Mouse (Mus musculus) lung, embryonic 14.5 days (tissue): Measurements from ENCODE around the gene Cotl1. TPM values are rescaled to one million over a fixed set of nuclear protein-coding genes. Genes with fewer than 3 reads are reported as not detected.
A peak's percentile ranks its signal among the peaks of the same experiment; 100 is the strongest.

ENCODE experiments used
- ATAC-seq: fragments of 200-750 bp; cut with Nextera tagmentation; 2 replicates; pipeline ENCODE4 v1.8.0; 2017; ENCODE audit warnings: mild to moderate bottlenecking, moderate TSS enrichment, moderate library complexity; ENCODE audit not compliant: insufficient read depth
- DNase-seq: peaks from one replicate; pipeline ENCODE4 v3.0.0-alpha.2; 2015
- H3K27ac ChIP-seq: fragments of 300-500 bp; sonication (generic); 2 replicates; pipeline ENCODE4 v1.5.1; 2014; ENCODE audit warnings: low read depth, mild to moderate bottlenecking, moderate library complexity
- H3K27me3 ChIP-seq: fragments of 300-500 bp; sonication (generic); 2 replicates; pipeline ENCODE4 v1.6.1; 2014; ENCODE audit warnings: low read length, control low read depth; ENCODE audit not compliant: insufficient read depth
- H3K36me3 ChIP-seq: fragments of 300-500 bp; sonication (generic); 2 replicates; pipeline ENCODE4 v1.6.1; 2014; ENCODE audit warnings: control low read depth; ENCODE audit not compliant: insufficient read depth
- H3K4me1 ChIP-seq: fragments of 300-500 bp; sonication (generic); 2 replicates; pipeline ENCODE4 v1.6.1; 2014; ENCODE audit warnings: antibody characterized with exemption, control low read depth; ENCODE audit not compliant: insufficient read depth
- H3K4me2 ChIP-seq: fragments of 300-500 bp; sonication (generic); 2 replicates; pipeline ENCODE4 v1.6.1; 2014; ENCODE audit warnings: mild to moderate bottlenecking
- H3K4me3 ChIP-seq: fragments of 300-500 bp; sonication (generic); 2 replicates; pipeline ENCODE4 v1.5.1; 2014; ENCODE audit warnings: low read depth, low read length
- H3K9ac ChIP-seq: fragments of 300-500 bp; sonication (generic); 2 replicates; pipeline ENCODE4 v1.6.1; 2014
- H3K9me3 ChIP-seq: fragments of 300-500 bp; sonication (generic); 2 replicates; pipeline ENCODE4 v1.6.1; 2016; ENCODE audit warnings: low read depth, low read length, control low read depth
- CTCF ChIP-seq: IDR thresholded peaks from 2 replicates; pipeline ENCODE4 v1.5.1; 2016; ENCODE audit warnings: antibody characterized with exemption, low read depth
- WGBS: fragments of 180-500 bp; shearing (Covaris S2); extraction: QIAGEN DNeasy Blood & Tissue Kit; methylation state at CpG from one replicate; pipeline ENCODE4 v1.1.7; 2014; 5-methylcytosine and 5-hydroxymethylcytosine counted together
- polyA plus RNA-seq: library from polyadenylated mRNA; unstranded; fragments of >200 nt; fragmentation: Nextera tagmentation; extraction: Ambion mirVana; gene quantifications from 2 replicates; pipeline ENCODE4 v1.2.1, GENCODE M21; 2014

Cotl1 gene
- polyA plus RNA-seq, 1 experiment from 2014 or later: 201 TPM

DNA sequence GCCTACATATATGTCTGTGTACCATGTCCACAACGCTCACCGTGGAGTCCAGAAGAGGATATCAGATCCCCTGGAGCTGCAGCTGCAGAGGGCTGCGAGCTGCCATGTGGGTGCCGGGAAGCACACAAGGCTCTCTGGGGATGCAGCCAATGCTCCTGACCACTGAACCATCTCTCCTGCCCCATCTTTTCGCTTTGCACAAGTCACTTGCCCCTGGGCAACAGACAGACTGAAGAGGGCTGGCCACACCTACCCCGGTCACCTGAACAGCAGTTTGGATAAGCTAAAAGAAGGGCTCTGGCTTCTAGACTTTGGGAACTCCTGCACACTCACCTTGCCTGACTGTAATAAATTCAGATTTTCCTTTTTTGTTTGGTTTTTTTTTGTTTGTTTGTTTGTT lies 18.7 kb downstream of the Cotl1 start:
- no peak for DNase-seq
- Histone ChIP-seq H3K4me1 (peaks cover 7% of the 10 kb centered on the region), H3K4me3 (no peak overlapping the region), H3K4me2 (no peak overlapping the region), H3K36me3 (peaks cover 6% of the 10 kb centered on the region; the same call in 1 of the 2 replicates), H3K9ac (no peak overlapping the region), H3K27ac (no peak overlapping the region), H3K9me3 (no peaks in the 10 kb centered on the region), H3K27me3 (no peaks in the 10 kb centered on the region)
- TF ChIP-seq CTCF: no peak
- WGBS: 94% methylated on average over 6 of the region's 6 CpGs
- ATAC-seq: no peak

DNA sequence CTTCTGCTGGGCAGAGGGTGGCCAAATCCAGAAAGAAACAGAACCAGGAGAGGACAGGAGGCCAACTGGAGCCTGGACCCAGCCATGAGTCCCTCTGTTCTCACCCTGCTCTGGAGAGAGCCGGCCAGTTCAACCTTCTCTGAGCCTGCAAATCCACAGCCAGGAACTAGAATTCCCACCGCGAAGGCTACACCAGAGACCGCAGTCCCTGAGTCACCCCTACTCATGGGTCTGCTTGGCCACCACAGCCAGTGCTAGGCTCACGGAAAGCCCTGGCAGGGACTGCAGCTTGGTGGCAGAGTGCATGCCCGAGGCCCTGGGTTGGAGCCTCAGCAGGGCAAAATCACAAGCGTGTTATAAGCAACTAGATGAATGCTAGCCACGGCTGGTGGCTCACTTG lies 20.4 kb downstream of the Cotl1 start:
- H3K9me3 ChIP-seq: no peaks in the 10 kb centered on the region
- DNase-seq (no peak), ATAC-seq (no peak)
- no peak for TF ChIP-seq CTCF
- WGBS: 91% methylated on average over 8 of the region's 8 CpGs
- H3K4me2 ChIP-seq: no peak overlapping the region
- H3K4me3 ChIP-seq: no peak overlapping the region
- no peak overlapping the region for H3K27ac ChIP-seq
- no peaks in the 10 kb centered on the region for H3K27me3 ChIP-seq
- no peaks in the 10 kb centered on the region for H3K4me1 ChIP-seq
- H3K9ac ChIP-seq: no peak overlapping the region
- H3K36me3 ChIP-seq: peaks cover 6% of the 10 kb centered on the region; the same call in 1 of the 2 replicates

DNA sequence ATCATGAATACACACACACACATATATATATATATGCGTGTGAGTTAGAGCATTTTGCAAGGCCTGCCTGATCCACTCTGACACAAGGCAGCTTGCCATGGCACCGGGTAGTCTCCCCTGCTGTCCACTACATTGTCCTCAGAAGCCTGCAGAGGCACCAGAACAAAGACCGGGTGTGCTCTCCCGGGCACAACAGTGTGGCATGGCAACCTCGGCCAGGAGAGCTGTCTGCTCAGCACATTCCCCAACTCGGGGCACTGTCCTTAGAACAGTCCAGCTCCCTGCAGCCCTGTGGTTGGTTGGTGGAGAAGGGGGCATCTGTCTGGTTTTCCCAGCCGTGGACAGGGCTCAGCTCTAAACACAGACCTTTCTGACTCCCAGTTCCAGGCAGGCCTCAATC lies 21.0 kb downstream of the Cotl1 start:
- no peak overlapping the region for H3K4me3 ChIP-seq
- DNase-seq: no peak
- no peak overlapping the region for H3K9ac ChIP-seq
- no peaks in the 10 kb centered on the region for H3K4me1 ChIP-seq
- H3K4me2 ChIP-seq: no peak overlapping the region
- 76% methylated on average over 7 of the region's 7 CpGs for WGBS
- TF ChIP-seq CTCF: no peak
- peaks cover 6% of the 10 kb centered on the region; the same call in 1 of the 2 replicates for H3K36me3 ChIP-seq
- no peaks in the 10 kb centered on the region for H3K9me3 ChIP-seq
- no peak overlapping the region for H3K27ac ChIP-seq
- ATAC-seq: no peak
- no peaks in the 10 kb centered on the region for H3K27me3 ChIP-seq

DNA sequence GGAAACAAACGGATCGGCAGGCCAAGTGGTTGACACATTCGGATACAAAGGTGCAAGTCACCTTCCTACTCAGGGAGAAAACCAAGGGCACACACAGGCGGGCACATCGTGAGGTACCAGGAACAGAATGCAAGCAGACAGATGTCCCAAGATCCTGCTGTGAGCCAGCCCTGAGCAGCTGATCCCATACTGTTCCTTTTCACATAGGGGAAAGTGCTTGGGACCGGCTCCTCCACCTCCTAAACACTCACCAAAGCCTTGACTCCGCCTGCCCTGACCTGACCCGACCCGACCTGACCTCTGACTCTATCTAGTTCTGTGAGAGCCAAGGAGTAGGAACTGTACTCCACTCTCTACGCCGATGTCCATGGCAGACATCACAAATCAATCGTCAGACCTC lies 22.9 kb downstream of the Cotl1 start:
- ATAC-seq: no peak
- peaks cover 6% of the 10 kb centered on the region; the same call in 1 of the 2 replicates for H3K36me3 ChIP-seq
- no peak overlapping the region for H3K4me2 ChIP-seq
- H3K4me3 ChIP-seq: no peak overlapping the region
- no peak for TF ChIP-seq CTCF
- no peak for DNase-seq
- no peaks in the 10 kb centered on the region for H3K27me3 ChIP-seq
- no peak overlapping the region for H3K27ac ChIP-seq
- 42% methylated on average over 12 of the region's 12 CpGs for WGBS
- no peaks in the 10 kb centered on the region for H3K4me1 ChIP-seq
- H3K9ac ChIP-seq: no peak overlapping the region; the same call in 1 of the 2 replicates
- H3K9me3 ChIP-seq: no peaks in the 10 kb centered on the region

DNA sequence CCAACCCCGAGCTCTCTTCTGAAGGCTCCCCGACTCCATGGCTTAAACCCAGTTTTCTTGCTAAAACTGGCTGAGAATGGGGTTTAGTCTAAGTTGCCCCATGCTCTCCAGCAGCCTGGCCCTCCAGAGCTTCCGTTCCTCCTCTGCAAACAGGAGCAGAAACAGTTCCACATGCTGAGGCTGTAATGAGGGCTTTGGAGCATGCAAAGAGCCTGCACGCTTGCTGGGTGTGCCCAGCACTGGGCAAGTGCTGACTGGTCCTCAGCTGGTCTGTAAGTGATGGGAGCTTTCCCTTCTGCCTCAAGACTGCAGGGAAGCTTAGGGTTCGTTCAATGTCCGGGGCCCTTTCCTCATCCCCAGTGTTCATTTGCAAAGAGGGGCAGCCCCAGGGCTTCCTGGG lies 24.1 kb downstream of the Cotl1 start:
- no peak overlapping the region for H3K4me2 ChIP-seq

DNA sequence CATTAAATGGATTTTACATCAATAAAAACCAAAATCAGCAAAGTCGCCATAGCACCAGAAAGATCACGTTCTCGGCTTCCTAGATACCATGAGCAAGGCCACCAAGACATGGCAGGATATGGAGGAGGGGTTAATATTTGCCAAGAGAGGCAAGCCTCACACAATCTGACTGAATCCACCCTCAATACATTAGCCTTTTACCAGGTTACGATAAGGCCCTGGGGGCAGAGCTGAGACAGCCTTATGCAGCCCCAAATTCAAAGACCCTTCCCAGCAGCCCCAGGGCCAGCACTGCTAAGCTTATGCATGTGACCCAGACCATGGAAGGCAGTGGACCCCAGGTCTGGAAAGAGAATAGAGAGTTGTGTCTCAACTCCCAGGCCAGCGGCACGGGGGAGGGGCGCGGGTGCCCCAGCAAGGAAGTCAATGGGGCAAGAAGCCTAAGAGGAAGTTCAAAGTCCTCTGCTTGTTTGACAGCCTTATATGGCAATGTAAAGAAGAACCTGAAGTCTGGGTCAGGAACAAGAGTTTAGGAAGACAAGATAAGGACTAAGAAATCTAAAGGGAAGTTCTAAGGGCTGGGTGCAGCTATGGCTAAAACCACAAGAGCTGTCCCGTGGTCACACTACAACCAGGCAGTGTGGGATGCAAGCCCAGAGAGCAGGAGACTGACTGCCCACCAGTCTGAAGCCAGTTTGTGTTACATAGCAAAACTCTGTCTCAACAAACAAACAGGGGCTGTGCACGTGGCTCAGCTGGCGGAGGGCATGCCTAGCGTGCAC lies 27.5 kb downstream of the Cotl1 start:
- no peaks in the 10 kb centered on the region; the same call in 1 of the 2 replicates for H3K4me1 ChIP-seq
- 0 out of 2 replicates have a peak overlapping the region, but pooled peaks have one; percentile 10 for H3K4me2 ChIP-seq
- H3K36me3 ChIP-seq: peaks cover 7% of the 10 kb centered on the region; the same call in 1 of the 2 replicates
- H3K9me3 ChIP-seq: no peaks in the 10 kb centered on the region
- no peaks in the 10 kb centered on the region for H3K27me3 ChIP-seq
- ATAC-seq (peak; percentile 42; the same call in 1 of the 2 replicates), DNase-seq (no peak)
- no peak overlapping the region for H3K4me3 ChIP-seq
- H3K27ac ChIP-seq: peak overlapping the region; percentile 60; the same call in 1 of the 2 replicates
- no peak for TF ChIP-seq CTCF
- WGBS: 61% methylated on average over 12 of the region's 12 CpGs
- H3K9ac ChIP-seq: no peak overlapping the region

More for the DNA sequence above, 24.1 kb downstream of the Cotl1 start:
- no peak for DNase-seq
- 69% methylated on average over 6 of the region's 6 CpGs for WGBS
- H3K9me3 ChIP-seq: no peaks in the 10 kb centered on the region
- H3K4me1 ChIP-seq: no peaks in the 10 kb centered on the region; the same call in 1 of the 2 replicates
- 0 out of 2 replicates have a peak, but pooled peaks cover 3% of the 10 kb centered on the region for H3K36me3 ChIP-seq
- TF ChIP-seq CTCF: no peak
- H3K27ac ChIP-seq: 0 out of 2 replicates have a peak overlapping the region, but pooled peaks have one; percentile 4
- no peak for ATAC-seq
- no peaks in the 10 kb centered on the region for H3K27me3 ChIP-seq
- no peak overlapping the region for H3K9ac ChIP-seq
- no peak overlapping the region for H3K4me3 ChIP-seq

DNA sequence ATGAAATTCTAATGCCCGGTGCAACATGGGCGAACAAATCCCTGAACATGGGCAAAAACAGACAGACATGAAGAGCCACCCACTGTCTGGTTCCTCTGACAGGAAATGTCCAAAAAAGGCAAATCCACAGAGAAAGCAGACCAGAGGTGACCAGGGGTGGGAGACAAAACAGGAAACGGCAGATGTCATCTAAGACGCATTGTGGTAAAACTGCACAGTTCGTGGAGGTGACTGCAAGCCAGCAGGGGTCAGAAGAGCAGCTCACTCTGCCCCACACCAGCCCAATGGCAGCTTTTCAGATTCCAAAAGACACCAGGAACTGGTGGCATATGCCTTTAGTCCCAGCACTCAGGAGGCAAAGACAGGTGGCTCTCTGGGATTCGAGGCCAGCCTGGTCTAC lies 28.4 kb downstream of the Cotl1 start:
- DNase-seq (no peak), ATAC-seq (no peak)
- no peaks in the 10 kb centered on the region; the same call in 1 of the 2 replicates for H3K4me1 ChIP-seq
- H3K27ac ChIP-seq: 0 out of 2 replicates have a peak overlapping the region, but pooled peaks have one; percentile 24
- no peak overlapping the region for H3K4me3 ChIP-seq
- H3K36me3 ChIP-seq: peaks cover 7% of the 10 kb centered on the region; the same call in 1 of the 2 replicates
- H3K4me2 ChIP-seq: no peak overlapping the region
- no peaks in the 10 kb centered on the region for H3K27me3 ChIP-seq
- 54% methylated on average over 6 of the region's 6 CpGs for WGBS
- peak; percentile 5; the same call in 1 of the 2 replicates for TF ChIP-seq CTCF
- no peaks in the 10 kb centered on the region for H3K9me3 ChIP-seq
- H3K9ac ChIP-seq: no peak overlapping the region
